Mouse (Mus musculus) stomach, embryonic 15.5 days (tissue): ENCODE data around the gene Gm21874. TPM values are rescaled to one million over a fixed set of nuclear protein-coding genes. Genes with fewer than 3 reads are reported as not detected.
"Not testable (repeated sequence)": the region's sequence is repeated elsewhere in the genome, so short reads cannot be mapped to it uniquely, and the experiment has no call there.

Experiments used
- ATAC-seq: fragments of 200-750 bp; cut with Nextera tagmentation; 2 replicates; pipeline ENCODE4 v1.8.0; 2017; ENCODE audit warnings: low read depth, moderate number of reproducible peaks, moderate TSS enrichment; ENCODE audit not compliant: insufficient read depth, low FRiP score
- H3K27ac ChIP-seq: fragments of 300-500 bp; sonication (generic); 2 replicates; pipeline ENCODE4 v1.5.1; 2015; ENCODE audit warnings: mild to moderate bottlenecking, inconsistent platforms
- H3K27me3 ChIP-seq: fragments of 300-500 bp; sonication (generic); replicated peaks from 2 replicates; pipeline ENCODE4 v1.6.1; 2015; ENCODE audit warnings: inconsistent platforms
- H3K36me3 ChIP-seq: fragments of 300-500 bp; sonication (generic); 2 replicates; pipeline ENCODE4 v1.6.1; 2015; ENCODE audit warnings: inconsistent platforms
- H3K4me1 ChIP-seq: fragments of 300-500 bp; sonication (generic); 2 replicates; pipeline ENCODE4 v1.6.1; 2015; ENCODE audit warnings: inconsistent platforms
- H3K4me2 ChIP-seq: fragments of 300-500 bp; sonication (generic); 2 replicates; pipeline ENCODE4 v1.6.1; 2015; ENCODE audit warnings: mild to moderate bottlenecking, inconsistent platforms
- H3K4me3 ChIP-seq: fragments of 300-500 bp; sonication (generic); replicated peaks from 2 replicates; pipeline ENCODE4 v1.5.1; 2015; ENCODE audit warnings: inconsistent platforms
- H3K9ac ChIP-seq: fragments of 300-500 bp; sonication (generic); 2 replicates; pipeline ENCODE4 v1.6.1; 2015; ENCODE audit warnings: inconsistent platforms
- H3K9me3 ChIP-seq: fragments of 300-500 bp; sonication (generic); 2 replicates; pipeline ENCODE4 v1.6.1; 2016; ENCODE audit warnings: inconsistent platforms
- polyA plus RNA-seq: library from polyadenylated mRNA; unstranded; fragments of >200 nt; fragmentation: Nextera tagmentation; extraction: Ambion mirVana; gene quantifications from 2 replicates; pipeline ENCODE4 v1.2.1, GENCODE M21; 2015

Gene Gm21874
- not detected in 2 replicates for polyA plus RNA-seq

GRCm38 (mm10) chrY:9416048-9416447, at the start of gene Gm21874:
Gm21874 (minus strand) TSS chrY:9416148.
- H3K27me3 ChIP-seq: not testable (repeated sequence)

More at GRCm38 (mm10) chrY:9416048-9416447, at the start of gene Gm21874:
- not testable (repeated sequence) for H3K4me3 ChIP-seq, H3K9me3 ChIP-seq, H3K9ac ChIP-seq, H3K36me3 ChIP-seq, H3K4me1 ChIP-seq, H3K4me2 ChIP-seq, ATAC-seq, H3K27ac ChIP-seq

Other genes starting within 250 kb of the Gm21874 start
- gene Gm21721, start 214.0 kb downstream of the Gm21874 start, polyA plus RNA-seq: not detected in 2 replicates
- not detected in 2 replicates for gene Gm21812, start 69.0 kb downstream of the Gm21874 start, polyA plus RNA-seq